Mouse (Mus musculus) megakaryocyte, embryonic 14.5 days (primary cell): ENCODE data around the gene Ltb4r1. TPM values are rescaled to one million over a fixed set of nuclear protein-coding genes. Genes with fewer than 3 reads are reported as not detected.

Source experiments
- H3K27me3 ChIP-seq: replicated peaks from 2 replicates; pipeline ENCODE3; 2012; ENCODE audit warnings: inconsistent platforms
- H3K36me3 ChIP-seq: replicated peaks from 2 replicates; pipeline ENCODE3; 2012; ENCODE audit warnings: low read length, inconsistent platforms, mixed read lengths
- H3K4me1 ChIP-seq: 2 replicates; pipeline ENCODE4 v1.6.1; 2012; ENCODE audit warnings: inconsistent platforms
- H3K4me3 ChIP-seq: replicated peaks from 2 replicates; pipeline ENCODE3; 2012; ENCODE audit warnings: moderate library complexity, mild to moderate bottlenecking, inconsistent platforms
- H3K9me3 ChIP-seq: 2 replicates; pipeline ENCODE4 v1.6.1; 2012; ENCODE audit warnings: inconsistent platforms
- FLI1 ChIP-seq: IDR thresholded peaks from 2 replicates; pipeline ENCODE4 v1.6.1; 2012; ENCODE audit warnings: low read length, inconsistent platforms, mixed read lengths
- GATA1 ChIP-seq: IDR thresholded peaks from 3 replicates; pipeline ENCODE4 v1.6.1; 2012; ENCODE audit warnings: mixed read lengths, low read length, inconsistent platforms, borderline replicate concordance
- polyA plus RNA-seq: library from polyadenylated mRNA; stranded (reverse); fragments of >175 nt; gene quantifications from 2 replicates; pipeline ENCODE4 v1.2.3, GENCODE M21; 2012; ENCODE audit warnings: low replicate concordance; ENCODE audit not compliant: insufficient read depth

The Ltb4r1 gene
- polyA plus RNA-seq, 1 experiment, result 24.2 TPM

GRCm38 (mm10) chr14:55782361-55782960, 16.7 kb downstream of the Ltb4r1 start:
- TF ChIP-seq FLI1 (no peak), GATA1 (no peak)
- Histone ChIP-seq H3K4me3 (no peak overlapping the region), H3K4me1 (peaks cover 39% of the 10 kb centered on the region), H3K36me3 (peaks cover 32% of the 10 kb centered on the region), H3K9me3 (no peaks in the 10 kb centered on the region), H3K27me3 (peaks cover 36% of the 10 kb centered on the region)

GRCm38 (mm10) chr14:55783171-55783957, 17.6 kb downstream of the Ltb4r1 start:
- H3K9me3 ChIP-seq, result no peaks in the 10 kb centered on the region
- H3K4me1 ChIP-seq, result peaks cover 41% of the 10 kb centered on the region
- no peak overlapping the region for H3K4me3 ChIP-seq
- peaks cover 35% of the 10 kb centered on the region for H3K36me3 ChIP-seq
- TF ChIP-seq GATA1, result no peak
- no peak for TF ChIP-seq FLI1
- H3K27me3 ChIP-seq, result peaks cover 32% of the 10 kb centered on the region

- TF ChIP-seq FLI1 (no peak), GATA1 (no peak)
- H3K9me3 ChIP-seq, result no peaks in the 10 kb centered on the region
- no peak within 1 kb of the TSS for H3K4me3 ChIP-seq
- H3K27me3 ChIP-seq, result peaks cover 28% of the 10 kb centered on the region
- H3K4me1 ChIP-seq, result peaks cover 42% of the 10 kb centered on the region
- peaks cover 35% of the 10 kb centered on the region for H3K36me3 ChIP-seq
Measured at GRCm38 (mm10) chr14:55783958-55784235, 18.1 kb downstream of the Ltb4r1 start, which contains the start of gene Adcy4. Gene Adcy4 (minus strand): TSS chr14:55784095.

GRCm38 (mm10) chr14:55785195-55785594, 19.4 kb downstream of the Ltb4r1 start:
- no peak for TF ChIP-seq FLI1
- TF ChIP-seq GATA1, result no peak
- no peaks in the 10 kb centered on the region for H3K9me3 ChIP-seq
- peaks cover 17% of the 10 kb centered on the region for H3K27me3 ChIP-seq
- H3K4me3 ChIP-seq, result no peak overlapping the region
- H3K4me1 ChIP-seq, result peaks cover 43% of the 10 kb centered on the region
- H3K36me3 ChIP-seq, result peaks cover 35% of the 10 kb centered on the region

GRCm38 (mm10) chr14:55787731-55788130, 22.0 kb downstream of the Ltb4r1 start:
- TF ChIP-seq FLI1 (no peak), GATA1 (no peak)
- Histone ChIP-seq H3K9me3 (no peaks in the 10 kb centered on the region), H3K27me3 (peaks cover 9% of the 10 kb centered on the region), H3K36me3 (peaks cover 35% of the 10 kb centered on the region), H3K4me1 (peaks cover 24% of the 10 kb centered on the region), H3K4me3 (peak overlapping the region; percentile 92)

GRCm38 (mm10) chr14:55788256-55789050, 22.7 kb downstream of the Ltb4r1 start, which contains the start of gene Ripk3:
Gene Ripk3 (minus strand): TSS chr14:55788865.
- peak within 1 kb of the TSS; percentile 92 for H3K4me3 ChIP-seq
- H3K36me3 ChIP-seq, result peaks cover 35% of the 10 kb centered on the region
- H3K9me3 ChIP-seq, result no peaks in the 10 kb centered on the region
- H3K4me1 ChIP-seq, result peaks cover 17% of the 10 kb centered on the region
- TF ChIP-seq FLI1 (no peak), GATA1 (no peak)
- H3K27me3 ChIP-seq, result peaks cover 6% of the 10 kb centered on the region

GRCm38 (mm10) chr14:55793461-55793860, 27.7 kb downstream of the Ltb4r1 start:
- no peaks in the 10 kb centered on the region for H3K27me3 ChIP-seq
- H3K4me3 ChIP-seq, result no peak overlapping the region
- no peaks in the 10 kb centered on the region for H3K9me3 ChIP-seq
- peaks cover 28% of the 10 kb centered on the region for H3K4me1 ChIP-seq
- TF ChIP-seq FLI1 (no peak), GATA1 (no peak)
- H3K36me3 ChIP-seq, result no peaks in the 10 kb centered on the region

GRCm38 (mm10) chr14:55793946-55794345, 28.2 kb downstream of the Ltb4r1 start:
- Histone ChIP-seq H3K4me3 (no peak overlapping the region), H3K36me3 (no peaks in the 10 kb centered on the region), H3K9me3 (no peaks in the 10 kb centered on the region), H3K4me1 (peaks cover 23% of the 10 kb centered on the region), H3K27me3 (no peaks in the 10 kb centered on the region)
- TF ChIP-seq FLI1 (no peak), GATA1 (no peak)

GRCm38 (mm10) chr14:55795380-55796163, 29.8 kb downstream of the Ltb4r1 start:
- TF ChIP-seq FLI1 (no peak), GATA1 (no peak; the same call in 2 of the 3 replicates)
- peak overlapping the region; percentile 62 for H3K4me3 ChIP-seq

More at GRCm38 (mm10) chr14:55795380-55796163, 29.8 kb downstream of the Ltb4r1 start:
- peaks cover 22% of the 10 kb centered on the region for H3K4me1 ChIP-seq
- H3K36me3 ChIP-seq, result no peaks in the 10 kb centered on the region
- H3K9me3 ChIP-seq, result no peaks in the 10 kb centered on the region
- no peaks in the 10 kb centered on the region for H3K27me3 ChIP-seq
